Mouse (Mus musculus) embryonic facial prominence, embryonic 11.5 days (tissue): Measurements from ENCODE around the gene Phyhipl. TPM values are rescaled to one million over a fixed set of nuclear protein-coding genes. Genes with fewer than 3 reads are reported as not detected.
A peak's percentile ranks its signal among the peaks of the same experiment; 100 is the strongest.

Source experiments
- ATAC-seq: fragments of 200-750 bp; cut with Nextera tagmentation; replicated peaks from 2 replicates; pipeline ENCODE4 v1.8.0; 2017; ENCODE audit warnings: low read depth; ENCODE audit not compliant: insufficient number of reproducible peaks, low FRiP score, low TSS enrichment
- DNase-seq: peaks from one replicate; pipeline ENCODE4 v3.0.0-alpha.2; 2015; ENCODE audit warnings: low spot score
- H3K27ac ChIP-seq: fragments of 300-500 bp; sonication (generic); replicated peaks from 2 replicates; pipeline ENCODE4 v1.5.1; 2014; ENCODE audit warnings: mild to moderate bottlenecking, low read depth, low read length, control low read depth
- H3K27me3 ChIP-seq: fragments of 300-500 bp; sonication (generic); 2 replicates; pipeline ENCODE4 v1.6.1; 2014; ENCODE audit warnings: mild to moderate bottlenecking, low read length, moderate library complexity, mixed read lengths; ENCODE audit not compliant: control insufficient read depth, insufficient read depth
- H3K36me3 ChIP-seq: fragments of 300-500 bp; sonication (generic); replicated peaks from 2 replicates; pipeline ENCODE4 v1.6.1; 2014; ENCODE audit warnings: low read depth, mild to moderate bottlenecking, low read length, moderate library complexity, mixed read lengths; ENCODE audit not compliant: control insufficient read depth, insufficient read depth
- H3K4me1 ChIP-seq: fragments of 300-500 bp; sonication (generic); 2 replicates; pipeline ENCODE4 v1.6.1; 2014; ENCODE audit warnings: low read length, mixed read lengths; ENCODE audit not compliant: control insufficient read depth, insufficient read depth
- H3K4me2 ChIP-seq: fragments of 300-500 bp; sonication (generic); 2 replicates; pipeline ENCODE4 v1.6.1; 2014; ENCODE audit warnings: low read depth, mild to moderate bottlenecking, control low read depth, low read length, moderate library complexity
- H3K4me3 ChIP-seq: fragments of 300-500 bp; sonication (generic); 2 replicates; pipeline ENCODE4 v1.5.1; 2014; ENCODE audit warnings: low read depth, low read length, control low read depth
- H3K9ac ChIP-seq: fragments of 300-500 bp; sonication (generic); replicated peaks from 2 replicates; pipeline ENCODE4 v1.6.1; 2014; ENCODE audit warnings: mild to moderate bottlenecking, control low read depth, low read length
- H3K9me3 ChIP-seq: fragments of 300-500 bp; sonication (generic); replicated peaks from 2 replicates; pipeline ENCODE4 v1.6.1; 2016; ENCODE audit warnings: mild to moderate bottlenecking, low read length, inconsistent platforms, mixed read lengths; ENCODE audit not compliant: control insufficient read depth
- WGBS: fragments of 180-500 bp; shearing (Covaris S2); extraction: QIAGEN DNeasy Blood & Tissue Kit; methylation state at CpG from one replicate; pipeline ENCODE4 v1.1.7; 2014; 5-methylcytosine and 5-hydroxymethylcytosine counted together
- polyA plus RNA-seq: library from polyadenylated mRNA; unstranded; fragments of >200 nt; fragmentation: Nextera tagmentation; extraction: Ambion mirVana; gene quantifications from 2 replicates; pipeline ENCODE4 v1.2.1, GENCODE M21; 2014

Gene Phyhipl
- polyA plus RNA-seq, 1 experiment from 2014 or later: 10.0 TPM

GRCm38 (mm10) chr10:70581556-70582211, 74.1 kb downstream of the Phyhipl start:
- no peak overlapping the region for H3K27ac ChIP-seq
- DNase-seq (no peak), ATAC-seq (no peak)
- no peak overlapping the region for H3K4me2 ChIP-seq
- no peaks in the 10 kb centered on the region for H3K27me3 ChIP-seq
- H3K9me3 ChIP-seq: no peaks in the 10 kb centered on the region
- no peaks in the 10 kb centered on the region for H3K4me1 ChIP-seq
- WGBS: 68% methylated on average over 7 of the region's 7 CpGs
- no peak overlapping the region for H3K9ac ChIP-seq
- no peaks in the 10 kb centered on the region for H3K36me3 ChIP-seq
- H3K4me3 ChIP-seq: no peak overlapping the region

DNA sequence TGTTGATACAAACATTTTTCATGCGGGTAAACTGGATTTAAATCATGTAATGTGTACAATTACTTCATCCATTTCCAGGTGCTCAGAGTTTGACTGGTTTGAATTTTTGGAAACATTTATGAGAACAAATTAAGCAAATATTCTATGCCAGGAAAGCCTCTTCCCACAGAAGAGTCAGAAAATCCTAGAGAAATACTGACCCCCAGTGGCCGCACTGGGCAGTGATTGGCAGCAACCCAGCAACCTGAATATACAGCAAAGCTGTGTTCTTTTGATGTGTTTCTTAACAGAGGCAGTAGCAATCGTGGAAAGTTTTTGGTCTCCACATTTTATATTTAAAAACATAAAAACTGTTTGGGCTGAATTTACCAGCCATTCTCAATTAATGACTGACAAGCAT, 92.1 kb downstream of the Phyhipl start:
- Histone ChIP-seq H3K27me3 (no peaks in the 10 kb centered on the region), H3K9ac (no peak overlapping the region), H3K4me1 (no peaks in the 10 kb centered on the region), H3K4me3 (no peak overlapping the region), H3K9me3 (no peaks in the 10 kb centered on the region), H3K27ac (no peak overlapping the region), H3K4me2 (no peak overlapping the region), H3K36me3 (no peaks in the 10 kb centered on the region)
- WGBS: 25% methylated on average over 3 of the region's 3 CpGs
- no peak for ATAC-seq
- DNase-seq: peak; percentile 79

- ATAC-seq (no peak), DNase-seq (no peak)
- Histone ChIP-seq H3K4me1 (no peaks in the 10 kb centered on the region), H3K36me3 (no peaks in the 10 kb centered on the region), H3K9me3 (no peaks in the 10 kb centered on the region), H3K27me3 (no peaks in the 10 kb centered on the region), H3K4me2 (no peak overlapping the region), H3K9ac (no peak overlapping the region), H3K27ac (no peak overlapping the region), H3K4me3 (no peak overlapping the region)
- 85% methylated on average over 3 of the region's 3 CpGs for WGBS
Observed at GRCm38 (mm10) chr10:70552531-70552930, 103.2 kb downstream of the Phyhipl start.

DNA sequence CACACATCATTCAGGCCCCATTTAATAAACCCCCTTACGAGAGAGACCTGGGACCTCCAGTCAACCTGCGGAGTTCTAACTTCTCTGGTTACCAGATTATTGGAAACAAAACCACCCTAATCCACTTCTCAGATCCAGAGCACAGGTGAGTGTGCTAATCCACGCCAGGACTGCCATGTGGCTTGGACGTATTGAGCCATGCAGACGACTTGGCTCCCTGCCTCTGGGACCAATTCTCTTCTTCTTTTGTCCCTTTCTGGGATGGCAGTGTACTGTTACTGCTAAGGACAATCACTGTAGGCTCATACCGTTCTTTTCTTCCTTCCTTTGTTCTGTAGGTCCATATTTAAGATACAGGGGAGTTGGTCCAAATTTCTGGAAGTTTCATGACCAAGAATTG, 112.9 kb downstream of the Phyhipl start:
- Histone ChIP-seq H3K27ac (no peak overlapping the region), H3K4me2 (no peak overlapping the region), H3K36me3 (no peaks in the 10 kb centered on the region), H3K9me3 (no peaks in the 10 kb centered on the region), H3K27me3 (no peaks in the 10 kb centered on the region), H3K9ac (no peak overlapping the region), H3K4me1 (no peaks in the 10 kb centered on the region), H3K4me3 (no peak overlapping the region)
- no peak for DNase-seq
- no peak for ATAC-seq
- WGBS: 70% methylated on average over 6 of the region's 6 CpGs

GRCm38 (mm10) chr10:70540456-70541195, 115.1 kb downstream of the Phyhipl start:
- Histone ChIP-seq H3K9ac (no peak overlapping the region), H3K4me1 (no peaks in the 10 kb centered on the region), H3K27ac (no peak overlapping the region), H3K4me2 (no peak overlapping the region), H3K9me3 (no peaks in the 10 kb centered on the region), H3K4me3 (no peak overlapping the region), H3K27me3 (no peaks in the 10 kb centered on the region), H3K36me3 (no peaks in the 10 kb centered on the region)
- 80% methylated on average over 9 of the region's 9 CpGs for WGBS
- ATAC-seq (no peak), DNase-seq (peak; percentile 75)

GRCm38 (mm10) chr10:70539251-70539650, 116.5 kb downstream of the Phyhipl start:
- DNase-seq: no peak
- ATAC-seq: no peak
- Histone ChIP-seq H3K4me3 (no peak overlapping the region), H3K27ac (no peak overlapping the region), H3K36me3 (no peaks in the 10 kb centered on the region), H3K4me2 (no peak overlapping the region), H3K9ac (no peak overlapping the region), H3K27me3 (no peaks in the 10 kb centered on the region), H3K9me3 (no peaks in the 10 kb centered on the region), H3K4me1 (no peaks in the 10 kb centered on the region)
- WGBS: 93% methylated on average over 9 of the region's 9 CpGs

GRCm38 (mm10) chr10:70537694-70538093, 118.1 kb downstream of the Phyhipl start:
- H3K4me3 ChIP-seq: no peak overlapping the region
- H3K4me1 ChIP-seq: no peaks in the 10 kb centered on the region
- H3K27me3 ChIP-seq: no peaks in the 10 kb centered on the region
- no peak for DNase-seq
- 92% methylated on average over 10 of the region's 10 CpGs for WGBS
- H3K27ac ChIP-seq: no peak overlapping the region
- H3K9ac ChIP-seq: no peak overlapping the region
- no peak for ATAC-seq
- no peaks in the 10 kb centered on the region for H3K9me3 ChIP-seq
- H3K4me2 ChIP-seq: no peak overlapping the region
- no peaks in the 10 kb centered on the region for H3K36me3 ChIP-seq

GRCm38 (mm10) chr10:70535401-70535800, 120.4 kb downstream of the Phyhipl start:
- DNase-seq: no peak
- no peak for ATAC-seq
- no peak overlapping the region for H3K4me2 ChIP-seq
- no peak overlapping the region for H3K27ac ChIP-seq
- H3K27me3 ChIP-seq: no peaks in the 10 kb centered on the region
- H3K9me3 ChIP-seq: no peaks in the 10 kb centered on the region
- WGBS: 80% methylated on average over 12 of the region's 12 CpGs
- no peaks in the 10 kb centered on the region for H3K4me1 ChIP-seq
- H3K36me3 ChIP-seq: no peaks in the 10 kb centered on the region
- no peak overlapping the region for H3K4me3 ChIP-seq
- H3K9ac ChIP-seq: no peak overlapping the region
